Mouse (Mus musculus) liver, embryonic 11.5 days (tissue): ENCODE results near the gene Ccdc85b. TPM values are rescaled to one million over a fixed set of nuclear protein-coding genes. Genes with fewer than 3 reads are reported as not detected.
A peak's percentile ranks its signal among the peaks of the same experiment; 100 is the strongest.

Experiments
- ATAC-seq: fragments of 200-750 bp; cut with Nextera tagmentation; replicated peaks from 2 replicates; pipeline ENCODE4 v1.8.0; 2017; ENCODE audit warnings: moderate number of reproducible peaks, mild to moderate bottlenecking, moderate TSS enrichment, moderate library complexity; ENCODE audit not compliant: low FRiP score
- DNase-seq: peaks from one replicate; pipeline ENCODE4 v3.0.0-alpha.2; 2017; ENCODE audit warnings: low spot score
- H3K27ac ChIP-seq: fragments of 300-500 bp; sonication (generic); 2 replicates; pipeline ENCODE4 v1.5.1; 2014; ENCODE audit warnings: mild to moderate bottlenecking, low read depth, low read length, control low read depth
- H3K27me3 ChIP-seq: fragments of 300-500 bp; sonication (generic); replicated peaks from 2 replicates; pipeline ENCODE4 v1.6.1; 2014; ENCODE audit warnings: low read length, mixed read lengths; ENCODE audit not compliant: control insufficient read depth, insufficient read depth
- H3K36me3 ChIP-seq: fragments of 300-500 bp; sonication (generic); 2 replicates; pipeline ENCODE4 v1.6.1; 2014; ENCODE audit warnings: mild to moderate bottlenecking, low read length, moderate library complexity, mixed read lengths; ENCODE audit not compliant: control insufficient read depth, insufficient read depth
- H3K4me1 ChIP-seq: fragments of 300-500 bp; sonication (generic); replicated peaks from 2 replicates; pipeline ENCODE4 v1.6.1; 2014; ENCODE audit warnings: low read length, mixed read lengths; ENCODE audit not compliant: control insufficient read depth, insufficient read depth
- H3K4me2 ChIP-seq: fragments of 300-500 bp; sonication (generic); 2 replicates; pipeline ENCODE4 v1.6.1; 2014; ENCODE audit warnings: mild to moderate bottlenecking, control low read depth, moderate library complexity
- H3K4me3 ChIP-seq: fragments of 300-500 bp; sonication (generic); 2 replicates; pipeline ENCODE4 v1.5.1; 2014; ENCODE audit warnings: low read depth, low read length, control low read depth
- H3K9ac ChIP-seq: fragments of 300-500 bp; sonication (generic); 2 replicates; pipeline ENCODE4 v1.6.1; 2014; ENCODE audit warnings: low read depth, low read length, control low read depth
- H3K9me3 ChIP-seq: fragments of 300-500 bp; sonication (generic); 2 replicates; pipeline ENCODE4 v1.6.1; 2016; ENCODE audit warnings: low read length, inconsistent platforms, mixed read lengths; ENCODE audit not compliant: control insufficient read depth
- WGBS: fragments of 180-500 bp; shearing (Covaris S2); extraction: QIAGEN DNeasy Blood & Tissue Kit; methylation state at CpG from one replicate; pipeline ENCODE4 v1.1.7; 2014; 5-methylcytosine and 5-hydroxymethylcytosine counted together
- polyA plus RNA-seq: library from polyadenylated mRNA; unstranded; fragments of >200 nt; fragmentation: Nextera tagmentation; extraction: Ambion mirVana; gene quantifications from 2 replicates; pipeline ENCODE4 v1.2.1, GENCODE M21; 2014

Gene Ccdc85b
- polyA plus RNA-seq, 1 experiment from 2014 or later: 6.3 TPM

GRCm38 (mm10) chr19:5425906-5426565 is 31.7 kb downstream of the Ccdc85b start:
- peak overlapping the region; percentile 91 for H3K9ac ChIP-seq

GRCm38 (mm10) chr19:5424782-5425741 is 32.6 kb downstream of the Ccdc85b start, which contains the start of the genes Drap1 and AI837181:
Drap1 (minus strand) TSS chr19:5424979.
AI837181 (plus strand) TSS chr19:5425144.
- DNase-seq (peak; percentile 98), ATAC-seq (peak; percentile 90)
- Histone ChIP-seq H3K4me1 (peaks cover 21% of the 10 kb centered on the region), H3K9me3 (no peaks in the 10 kb centered on the region), H3K27me3 (no peaks in the 10 kb centered on the region), H3K4me2 (peak within 1 kb of the TSS; percentile 93), H3K27ac (peak within 1 kb of the TSS; percentile 83), H3K4me3 (peak within 1 kb of the TSS; percentile 88), H3K9ac (peak within 1 kb of the TSS; percentile 91), H3K36me3 (peaks cover 19% of the 10 kb centered on the region; the same call in 1 of the 2 replicates)
- under 1% methylated on average over 84 of the region's 87 CpGs for WGBS

More at GRCm38 (mm10) chr19:5425906-5426565, 31.7 kb downstream of the Ccdc85b start:
- DNase-seq (no peak), ATAC-seq (no peak)
- Histone ChIP-seq H3K4me2 (peak overlapping the region; percentile 86), H3K36me3 (peaks cover 15% of the 10 kb centered on the region; the same call in 1 of the 2 replicates), H3K27me3 (no peaks in the 10 kb centered on the region), H3K4me3 (peak overlapping the region; percentile 88), H3K4me1 (peaks cover 21% of the 10 kb centered on the region), H3K27ac (0 out of 2 replicates have a peak overlapping the region, but pooled peaks have one; percentile 74), H3K9me3 (no peaks in the 10 kb centered on the region)
- WGBS: 85% methylated on average over 18 of the region's 18 CpGs

GRCm38 (mm10) chr19:5424092-5424781 is 33.5 kb downstream of the Ccdc85b start:
- peak overlapping the region; percentile 93 for H3K4me2 ChIP-seq
- 2% methylated on average over 45 of the region's 48 CpGs for WGBS
- H3K9me3 ChIP-seq: no peaks in the 10 kb centered on the region
- no peaks in the 10 kb centered on the region for H3K27me3 ChIP-seq
- peaks cover 19% of the 10 kb centered on the region; the same call in 1 of the 2 replicates for H3K36me3 ChIP-seq
- peak overlapping the region; percentile 83 for H3K27ac ChIP-seq
- H3K4me1 ChIP-seq: peaks cover 24% of the 10 kb centered on the region
- peak; percentile 69 for ATAC-seq
- peak; percentile 86 for DNase-seq
- peak overlapping the region; percentile 88 for H3K4me3 ChIP-seq
- H3K9ac ChIP-seq: peak overlapping the region; percentile 84

GRCm38 (mm10) chr19:5423561-5423960 is 34.1 kb downstream of the Ccdc85b start:
- Histone ChIP-seq H3K27ac (peak overlapping the region; percentile 83), H3K9me3 (no peaks in the 10 kb centered on the region), H3K36me3 (peaks cover 19% of the 10 kb centered on the region; the same call in 1 of the 2 replicates), H3K9ac (peak overlapping the region; percentile 84), H3K4me2 (peak overlapping the region; percentile 93), H3K4me1 (peaks cover 24% of the 10 kb centered on the region), H3K27me3 (no peaks in the 10 kb centered on the region), H3K4me3 (peak overlapping the region; percentile 88)
- 62% methylated on average over 12 of the region's 12 CpGs for WGBS
- DNase-seq (no peak), ATAC-seq (no peak)

- DNase-seq: no peak
- Histone ChIP-seq H3K36me3 (peaks cover 19% of the 10 kb centered on the region; the same call in 1 of the 2 replicates), H3K4me1 (peaks cover 24% of the 10 kb centered on the region), H3K4me2 (peak overlapping the region; percentile 93), H3K4me3 (peak overlapping the region; percentile 3; the same call in 1 of the 2 replicates), H3K9me3 (no peaks in the 10 kb centered on the region), H3K27ac (no peak overlapping the region), H3K27me3 (no peaks in the 10 kb centered on the region), H3K9ac (no peak overlapping the region)
- 85% methylated on average over 9 of the region's 9 CpGs for WGBS
- no peak for ATAC-seq
These were observed 34.7 kb downstream of the Ccdc85b start for GRCm38 (mm10) chr19:5422895-5423443.

GRCm38 (mm10) chr19:5422267-5422666 is 35.4 kb downstream of the Ccdc85b start:
- Histone ChIP-seq H3K4me1 (peaks cover 24% of the 10 kb centered on the region), H3K4me3 (no peak overlapping the region), H3K9ac (no peak overlapping the region), H3K4me2 (no peak overlapping the region), H3K36me3 (peaks cover 19% of the 10 kb centered on the region; the same call in 1 of the 2 replicates), H3K9me3 (no peaks in the 10 kb centered on the region), H3K27me3 (no peaks in the 10 kb centered on the region), H3K27ac (no peak overlapping the region)
- 89% methylated on average over 10 of the region's 10 CpGs for WGBS
- ATAC-seq (no peak), DNase-seq (no peak)

- Histone ChIP-seq H3K27me3 (no peaks in the 10 kb centered on the region), H3K4me2 (no peak overlapping the region), H3K36me3 (peaks cover 16% of the 10 kb centered on the region; the same call in 1 of the 2 replicates), H3K9me3 (no peaks in the 10 kb centered on the region), H3K4me3 (no peak overlapping the region), H3K9ac (no peak overlapping the region), H3K4me1 (peaks cover 24% of the 10 kb centered on the region), H3K27ac (no peak overlapping the region)
- DNase-seq (no peak), ATAC-seq (no peak)
- 93% methylated on average over 5 of the region's 5 CpGs for WGBS
These were observed 35.9 kb downstream of the Ccdc85b start for GRCm38 (mm10) chr19:5421784-5422183.

GRCm38 (mm10) chr19:5420579-5420978 is 37.1 kb downstream of the Ccdc85b start:
- Histone ChIP-seq H3K4me1 (peaks cover 13% of the 10 kb centered on the region), H3K4me2 (no peak overlapping the region), H3K27me3 (no peaks in the 10 kb centered on the region), H3K36me3 (peaks cover 9% of the 10 kb centered on the region; the same call in 1 of the 2 replicates), H3K9ac (no peak overlapping the region), H3K4me3 (no peak overlapping the region), H3K9me3 (no peaks in the 10 kb centered on the region), H3K27ac (no peak overlapping the region)
- DNase-seq (no peak), ATAC-seq (no peak)
- 89% methylated on average over 6 of the region's 6 CpGs for WGBS
